Mouse (Mus musculus): ENCODE data around the gene Mettl8. TPM values are rescaled to one million over a fixed set of nuclear protein-coding genes. Genes with fewer than 3 reads are reported as not detected.
A peak's percentile ranks its signal among the peaks of the same experiment; 100 is the strongest.

The Mettl8 gene
- total and polyA plus RNA-seq, 3 experiments = 20.0 to 21.7 TPM; not detected in 1

GRCm38 (mm10) chr2:71033014-71033413, 22.4 kb downstream of the Mettl8 start:
- Histone ChIP-seq H3K27me3 (ENCODE audit: control insufficient read depth in 1 of 2, insufficient read depth in 2 of 2, low read length in 2 of 2) (no peaks in the 10 kb centered on the region), H3K9ac (ENCODE audit: control insufficient read depth, low read depth, low read length, poor library complexity, severe bottlenecking) (no peak overlapping the region), H3K27ac (ENCODE audit: control insufficient read depth, low read depth, low read length) (no peak overlapping the region), H3K4me1 (ENCODE audit: control insufficient read depth in 1 of 2, insufficient read depth in 2 of 2, low read length in 2 of 2) (peaks cover 6 to 11% of the 10 kb centered on the region in 2 experiments), H3K36me3 (ENCODE audit: control insufficient read depth in 1 of 2, insufficient read depth in 2 of 2, low read length in 2 of 2) (peaks cover 0 to 8% of the 10 kb centered on the region in 2 experiments; a peak in 2 of 4 replicates), H3K4me3 (ENCODE audit: control insufficient read depth in 1 of 2, insufficient read depth in 1 of 2, low read depth in 2 of 2, low read length in 2 of 2) (no peak overlapping the region), H3K79me2 (ENCODE audit: control insufficient read depth, insufficient read depth, low read length, poor library complexity) (no peaks in the 10 kb centered on the region; the same call in 1 of the 2 replicates), H3K9me3 (replicated peaks; ENCODE audit: insufficient read depth, low read length) (no peaks in the 10 kb centered on the region)
- no peak for DNase-seq (ENCODE audit: low read depth, low spot score)
- TF ChIP-seq ZKSCAN1 (IDR thresholded peaks at IDR 0.05; ENCODE audit: low read depth, low read length) (no peak), UBTF (IDR thresholded peaks at IDR 0.05; ENCODE audit: borderline replicate concordance, insufficient read depth, low read depth, low read length) (no peak), MAFK (IDR thresholded peaks at IDR 0.05; ENCODE audit: borderline replicate concordance, low read depth, low read length) (no peak), RAD21 (IDR thresholded peaks at IDR 0.05; ENCODE audit: low read depth, low read length) (no peak), MYC (IDR thresholded peaks at IDR 0.05; ENCODE audit: low read depth, low read length) (no peak), SIN3A (IDR thresholded peaks at IDR 0.05; ENCODE audit: low read length) (no peak), HCFC1 (IDR thresholded peaks at IDR 0.05; ENCODE audit: low read depth, low read length) (no peak), USF2 (IDR thresholded peaks at IDR 0.05; ENCODE audit: borderline replicate concordance in 1 of 2, insufficient read depth in 1 of 2, low read depth in 1 of 2, low read length in 2 of 2) (no peak), KAT2A (conservative IDR thresholded peaks at IDR 0.05; ENCODE audit: low read depth, low read length) (no peak), ETS1 (IDR thresholded peaks at IDR 0.05; ENCODE audit: low read depth, low read length) (no peak), CTCF (IDR thresholded peaks at IDR 0.05 in 2 of 3, conservative IDR thresholded peaks at IDR 0.05 in 1 of 3; ENCODE audit: control insufficient read depth in 1 of 3, insufficient read depth in 1 of 3, low read depth in 2 of 3, low read length in 3 of 3, poor library complexity in 1 of 3, severe bottlenecking in 1 of 3) (no peak), TCF12 (IDR thresholded peaks at IDR 0.05; ENCODE audit: low read depth, low read length) (no peak)

- DNase-seq (ENCODE audit: low read depth, low spot score) = peak; percentile 83
- H3K79me2 ChIP-seq (ENCODE audit: control insufficient read depth, insufficient read depth, low read length, poor library complexity) = no peaks in the 10 kb centered on the region
- H3K27me3 ChIP-seq (ENCODE audit: control insufficient read depth in 1 of 2, insufficient read depth in 2 of 2, low read length in 2 of 2) = no peaks in the 10 kb centered on the region
- peak overlapping the region; percentile 17; the same call in 1 of the 2 replicates for H3K9ac ChIP-seq (ENCODE audit: control insufficient read depth, low read depth, low read length, poor library complexity, severe bottlenecking)
- peaks cover 6 to 11% of the 10 kb centered on the region in 2 experiments for H3K4me1 ChIP-seq (ENCODE audit: control insufficient read depth in 1 of 2, insufficient read depth in 2 of 2, low read length in 2 of 2)
- peak overlapping the region; percentile 39; the same call in 1 of the 2 replicates for H3K27ac ChIP-seq (ENCODE audit: control insufficient read depth, low read depth, low read length)
- H3K4me3 ChIP-seq (ENCODE audit: control insufficient read depth in 1 of 2, insufficient read depth in 1 of 2, low read depth in 2 of 2, low read length in 2 of 2) = no peak overlapping the region
- no peaks in the 10 kb centered on the region for H3K9me3 ChIP-seq (replicated peaks; ENCODE audit: insufficient read depth, low read length)
- H3K36me3 ChIP-seq (ENCODE audit: control insufficient read depth in 1 of 2, insufficient read depth in 2 of 2, low read length in 2 of 2) = peaks cover 0 to 8% of the 10 kb centered on the region in 2 experiments; a peak in 2 of 4 replicates
- TF ChIP-seq MXI1 (IDR thresholded peaks at IDR 0.05; ENCODE audit: low read depth, low read length) (peak; percentile 72), RCOR1 (IDR thresholded peaks at IDR 0.05; ENCODE audit: low read depth, low read length) (peak; percentile 65; the same call in 1 of the 2 replicates), ELF1 (IDR thresholded peaks at IDR 0.05; ENCODE audit: low read depth, low read length) (no peak), ZNF384 (IDR thresholded peaks at IDR 0.05; ENCODE audit: low read depth, low read length) (no peak), RAD21 (IDR thresholded peaks at IDR 0.05; ENCODE audit: low read depth, low read length) (no peak), SIN3A (IDR thresholded peaks at IDR 0.05; ENCODE audit: low read length) (peak; percentile 56; the same call in 1 of the 2 replicates), TAL1 (IDR thresholded peaks at IDR 0.05; ENCODE audit: low read length) (no peak), CTCF (IDR thresholded peaks at IDR 0.05 in 2 of 3, conservative IDR thresholded peaks at IDR 0.05 in 1 of 3; ENCODE audit: control insufficient read depth in 1 of 3, insufficient read depth in 1 of 3, low read depth in 2 of 3, low read length in 3 of 3, poor library complexity in 1 of 3, severe bottlenecking in 1 of 3) (no peak), SMC3 (IDR thresholded peaks at IDR 0.05; ENCODE audit: low read depth, low read length) (no peak), UBTF (IDR thresholded peaks at IDR 0.05; ENCODE audit: borderline replicate concordance, insufficient read depth, low read depth, low read length) (no peak), ZKSCAN1 (IDR thresholded peaks at IDR 0.05; ENCODE audit: low read depth, low read length) (no peak), POLR2A (IDR thresholded peaks at IDR 0.05; ENCODE audit: control insufficient read depth in 1 of 2, insufficient read depth in 1 of 2, low read depth in 1 of 2, low read length in 2 of 2, poor library complexity in 1 of 2) (no peak), E2F4 (IDR thresholded peaks at IDR 0.05; ENCODE audit: borderline replicate concordance, low read depth, low read length) (no peak), HCFC1 (IDR thresholded peaks at IDR 0.05; ENCODE audit: low read depth, low read length) (no peak), ZC3H11A (IDR thresholded peaks at IDR 0.05; ENCODE audit: low read depth, low read length) (no peak), CHD2 (IDR thresholded peaks at IDR 0.05; ENCODE audit: low read length) (no peak), EP300 (IDR thresholded peaks at IDR 0.05; ENCODE audit: low read depth in 1 of 2, low read length in 2 of 2) (no peak), POLR2AphosphoS5 (IDR thresholded peaks at IDR 0.05; ENCODE audit: borderline replicate concordance, low read depth, low read length) (no peak), USF1 (IDR thresholded peaks at IDR 0.05; ENCODE audit: low read depth, low read length) (peak; percentile 46; the same call in 1 of the 2 replicates), GABPA (IDR thresholded peaks at IDR 0.05; ENCODE audit: low read depth, low read length) (no peak), GATA1 (IDR thresholded peaks at IDR 0.05; ENCODE audit: low read depth, low read length) (no peak), NELFE (IDR thresholded peaks at IDR 0.05; ENCODE audit: low read depth, low read length) (no peak)
These were observed 23.2 kb downstream of the Mettl8 start for GRCm38 (mm10) chr2:71031973-71032794.
